Mouse (Mus musculus): ENCODE results near the gene Kmt2d. TPM values are rescaled to one million over a fixed set of nuclear protein-coding genes. Genes with fewer than 3 reads are reported as not detected.

The Kmt2d gene
- polyA plus RNA-seq, 1 experiment = 20.8 TPM

- peak overlapping the region; percentile 91 for H3K4me3 ChIP-seq (ENCODE audit: insufficient read depth, low read depth, low read length)
- peak overlapping the region; percentile 100 for H3K27ac ChIP-seq (ENCODE audit: insufficient read depth, low read depth, low read length)
- peak; percentile 96 for DNase-seq
- peaks cover 23% of the 10 kb centered on the region for H3K4me1 ChIP-seq (ENCODE audit: control insufficient read depth, insufficient read depth, low read length)
- H3K27me3 ChIP-seq (replicated peaks; ENCODE audit: control insufficient read depth, insufficient read depth, low read length) = no peaks in the 10 kb centered on the region
- 1% methylated on average over 51 of the region's 51 CpGs for WGBS
- TF ChIP-seq CTCF (conservative IDR thresholded peaks at IDR 0.05; ENCODE audit: insufficient read depth, insufficient read length, low read depth, low read length) (no peak), POLR2A (IDR thresholded peaks at IDR 0.05; ENCODE audit: low read depth, low read length) (peak; percentile 7)
- H3K36me3 ChIP-seq (ENCODE audit: control insufficient read depth, insufficient read depth, low read length) = no peaks in the 10 kb centered on the region
These were observed 1.2 kb upstream of the Kmt2d start for GRCm38 (mm10) chr15:98871916-98872888.

DNA sequence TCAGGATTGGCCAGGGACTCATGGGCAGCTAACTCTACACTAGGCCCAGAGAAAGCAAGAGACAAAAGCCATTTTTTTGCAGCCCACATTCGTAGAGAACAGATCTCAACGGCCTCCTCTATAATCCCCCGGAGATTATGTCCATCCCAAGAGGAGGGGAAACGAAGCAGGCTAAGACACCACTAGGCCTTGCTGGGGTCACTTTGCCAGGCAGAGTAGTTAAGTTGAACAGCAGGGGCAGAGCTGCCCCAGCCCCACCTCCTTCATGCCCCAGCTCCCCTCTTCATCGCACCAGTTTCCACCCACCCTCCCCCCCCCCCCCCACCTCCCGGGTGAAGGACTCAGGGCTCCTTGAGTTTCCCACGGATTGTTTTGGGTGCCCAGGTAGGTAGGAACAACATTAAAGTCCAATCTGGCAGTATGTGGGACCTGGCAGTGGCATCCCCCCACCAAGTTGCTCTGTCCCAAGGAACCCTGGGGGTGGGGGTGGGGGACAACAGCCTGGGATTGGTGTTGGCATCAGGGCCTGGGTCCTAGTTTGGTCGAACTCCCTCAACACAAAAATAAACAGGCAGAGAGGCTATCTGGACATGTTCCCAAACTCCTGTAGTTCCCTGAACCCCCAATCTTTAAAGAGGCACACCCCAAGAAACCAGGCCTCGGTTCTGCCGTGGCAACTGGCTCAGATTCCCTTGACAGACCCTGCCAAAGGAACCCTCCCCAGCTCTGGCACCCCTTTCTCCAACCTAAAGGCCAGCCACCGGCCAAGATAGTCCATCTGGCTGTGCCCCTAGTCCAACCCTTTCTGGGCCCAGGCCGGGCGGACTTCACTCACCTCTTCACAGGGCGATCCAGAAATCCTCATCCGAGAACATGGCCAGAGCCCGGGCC, 580 bp downstream of the Kmt2d start:
- Histone ChIP-seq H3K27ac (ENCODE audit: insufficient read depth, low read depth, low read length) (peak overlapping the region; percentile 54), H3K27me3 (replicated peaks; ENCODE audit: control insufficient read depth, insufficient read depth, low read length) (no peaks in the 10 kb centered on the region), H3K4me1 (ENCODE audit: control insufficient read depth, insufficient read depth, low read length) (peaks cover 23% of the 10 kb centered on the region), H3K4me3 (ENCODE audit: insufficient read depth, low read depth, low read length) (peak overlapping the region; percentile 91), H3K36me3 (ENCODE audit: control insufficient read depth, insufficient read depth, low read length) (no peaks in the 10 kb centered on the region)
- 0% methylated on average over 16 of the region's 16 CpGs for WGBS
- TF ChIP-seq POLR2A (IDR thresholded peaks at IDR 0.05; ENCODE audit: low read depth, low read length) = no peak
- TF ChIP-seq CTCF (conservative IDR thresholded peaks at IDR 0.05; ENCODE audit: insufficient read depth, insufficient read length, low read depth, low read length) = no peak
- peak; percentile 62 for DNase-seq

GRCm38 (mm10) chr15:98869342-98870178, 1.4 kb downstream of the Kmt2d start:
- TF ChIP-seq POLR2A (IDR thresholded peaks at IDR 0.05; ENCODE audit: low read depth, low read length) (no peak), CTCF (conservative IDR thresholded peaks at IDR 0.05; ENCODE audit: insufficient read depth, insufficient read length, low read depth, low read length) (no peak)
- peaks cover 23% of the 10 kb centered on the region for H3K4me1 ChIP-seq (ENCODE audit: control insufficient read depth, insufficient read depth, low read length)
- H3K27ac ChIP-seq (ENCODE audit: insufficient read depth, low read depth, low read length) = peak overlapping the region; percentile 14; the same call in 1 of the 2 replicates
- WGBS = 6% methylated on average over 8 of the region's 8 CpGs
- H3K36me3 ChIP-seq (ENCODE audit: control insufficient read depth, insufficient read depth, low read length) = peaks cover 3% of the 10 kb centered on the region; the same call in 1 of the 2 replicates
- H3K27me3 ChIP-seq (replicated peaks; ENCODE audit: control insufficient read depth, insufficient read depth, low read length) = no peaks in the 10 kb centered on the region
- peak; percentile 19 for DNase-seq
- peak overlapping the region; percentile 91 for H3K4me3 ChIP-seq (ENCODE audit: insufficient read depth, low read depth, low read length)

- Histone ChIP-seq H3K4me1 (ENCODE audit: control insufficient read depth, insufficient read depth, low read length) (peaks cover 23% of the 10 kb centered on the region), H3K36me3 (ENCODE audit: control insufficient read depth, insufficient read depth, low read length) (peaks cover 4% of the 10 kb centered on the region; the same call in 1 of the 2 replicates), H3K27me3 (replicated peaks; ENCODE audit: control insufficient read depth, insufficient read depth, low read length) (no peaks in the 10 kb centered on the region), H3K27ac (ENCODE audit: insufficient read depth, low read depth, low read length) (no peak overlapping the region), H3K4me3 (ENCODE audit: insufficient read depth, low read depth, low read length) (0 out of 2 replicates have a peak overlapping the region, but pooled peaks have one; percentile 5)
- TF ChIP-seq CTCF (conservative IDR thresholded peaks at IDR 0.05; ENCODE audit: insufficient read depth, insufficient read length, low read depth, low read length) (no peak), POLR2A (IDR thresholded peaks at IDR 0.05; ENCODE audit: low read depth, low read length) (no peak)
- WGBS = 19% methylated on average over 11 of the region's 11 CpGs
- DNase-seq = no peak
These were observed 2.5 kb downstream of the Kmt2d start for GRCm38 (mm10) chr15:98868346-98869063.

- Histone ChIP-seq H3K4me1 (ENCODE audit: control insufficient read depth, insufficient read depth, low read length) (peaks cover 23% of the 10 kb centered on the region), H3K27me3 (replicated peaks; ENCODE audit: control insufficient read depth, insufficient read depth, low read length) (no peaks in the 10 kb centered on the region), H3K27ac (ENCODE audit: insufficient read depth, low read depth, low read length) (no peak overlapping the region), H3K4me3 (ENCODE audit: insufficient read depth, low read depth, low read length) (no peak overlapping the region), H3K36me3 (ENCODE audit: control insufficient read depth, insufficient read depth, low read length) (peaks cover 8% of the 10 kb centered on the region)
- 19% methylated on average over 6 of the region's 6 CpGs for WGBS
- TF ChIP-seq CTCF (conservative IDR thresholded peaks at IDR 0.05; ENCODE audit: insufficient read depth, insufficient read length, low read depth, low read length) (no peak), POLR2A (IDR thresholded peaks at IDR 0.05; ENCODE audit: low read depth, low read length) (no peak)
- peak; percentile 72 for DNase-seq
These were observed 3.7 kb downstream of the Kmt2d start for GRCm38 (mm10) chr15:98867321-98867720.

DNA sequence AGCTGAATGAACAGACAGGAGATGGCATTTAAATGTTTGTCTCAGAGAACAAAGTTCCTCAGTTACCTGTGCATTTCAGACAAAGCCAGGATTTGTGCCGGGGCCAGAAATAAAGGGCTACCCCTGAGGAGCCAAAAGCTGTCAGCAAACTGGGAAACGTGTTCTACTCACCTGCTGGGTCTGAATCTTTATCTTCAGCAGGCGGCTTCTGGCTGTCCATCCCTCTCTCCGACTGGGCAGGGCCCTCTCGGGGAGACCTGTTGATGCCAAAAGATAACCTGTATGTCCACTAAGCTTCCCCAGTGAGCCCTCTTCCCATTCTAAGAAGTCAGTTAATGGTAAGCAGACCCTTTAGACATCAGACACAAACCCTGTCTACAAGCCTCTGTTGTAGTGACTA, 4.5 kb downstream of the Kmt2d start:
- DNase-seq = no peak
- H3K4me3 ChIP-seq (ENCODE audit: insufficient read depth, low read depth, low read length) = no peak overlapping the region
- WGBS = 87% methylated on average over 5 of the region's 5 CpGs
- peaks cover 23% of the 10 kb centered on the region for H3K4me1 ChIP-seq (ENCODE audit: control insufficient read depth, insufficient read depth, low read length)
- TF ChIP-seq POLR2A (IDR thresholded peaks at IDR 0.05; ENCODE audit: low read depth, low read length) (no peak), CTCF (conservative IDR thresholded peaks at IDR 0.05; ENCODE audit: insufficient read depth, insufficient read length, low read depth, low read length) (no peak)
- H3K27ac ChIP-seq (ENCODE audit: insufficient read depth, low read depth, low read length) = no peak overlapping the region
- H3K36me3 ChIP-seq (ENCODE audit: control insufficient read depth, insufficient read depth, low read length) = peaks cover 11% of the 10 kb centered on the region
- H3K27me3 ChIP-seq (replicated peaks; ENCODE audit: control insufficient read depth, insufficient read depth, low read length) = no peaks in the 10 kb centered on the region

Data from kidney, adult 2 months (tissue).